In the genomic region with DNA sequence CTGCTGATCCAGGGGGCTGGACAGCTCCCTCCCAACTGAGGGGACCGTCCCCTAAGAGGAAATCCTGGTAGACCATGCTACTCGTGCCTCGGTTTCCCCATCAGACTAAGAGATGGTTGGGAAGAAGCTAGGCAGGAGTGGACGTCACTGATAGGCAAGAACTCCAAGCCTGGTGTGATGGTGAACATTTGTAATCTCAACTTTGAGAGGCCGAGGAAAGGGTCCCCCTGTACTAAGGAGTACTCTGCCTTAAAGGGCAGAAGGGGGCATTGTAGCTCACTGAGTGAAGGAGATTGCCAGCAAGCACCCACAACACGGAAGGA, we compare ENCODE assay signal across 10 mouse cellular contexts. TPM values are rescaled to one million over a fixed set of nuclear protein-coding genes. Genes with fewer than 3 reads are reported as not detected.
DNase-seq lines count a peak whose midpoint lies in the region; ATAC-seq and TF ChIP-seq lines count a peak whose summit lies in the region.
"Had no signal": no experiment of that assay in that cellular context is flagged by ENCODE, and none has a peak within 500 bp of the region (broad histone marks: within the 10 kb centered on the region; RNA-seq: fewer than 3 reads in every experiment).

No protein-coding gene starts in this region.

- intact Hi-C loops in heart, postnatal 25 days (cut with DNase I) = no loop called here

- no peaks in the 10 kb centered on the region for H3K36me3 ChIP-seq in heart, embryonic 13.5 days
- H3K36me3 ChIP-seq in megakaryocyte, embryonic 14.5 days (replicated peaks; ENCODE audit: low read length) = no peaks in the 10 kb centered on the region
- H3K36me3 ChIP-seq in hindbrain, postnatal 0 days (ENCODE audit: insufficient read depth, low read length) = no peaks in the 10 kb centered on the region
- H3K36me3 ChIP-seq in neural tube, embryonic 13.5 days = no peaks in the 10 kb centered on the region
- H3K36me3 ChIP-seq: limb, embryonic 15.5 days had no signal

- H3K4me2 ChIP-seq in heart, embryonic 13.5 days = peak overlapping the region; percentile 77
- peak overlapping the region; percentile 49 for H3K4me2 ChIP-seq in hindbrain, postnatal 0 days (ENCODE audit: low read depth, low read length)
- no peak overlapping the region for H3K4me2 ChIP-seq in neural tube, embryonic 13.5 days

- H3K4me3 ChIP-seq in heart, embryonic 13.5 days = peak overlapping the region; percentile 52
- H3K4me3 ChIP-seq in megakaryocyte, embryonic 14.5 days (replicated peaks) = peak overlapping the region; percentile 89
- H3K4me3 ChIP-seq in hindbrain, postnatal 0 days (ENCODE audit: low read length) = peak overlapping the region; percentile 26; the same call in 1 of the 2 replicates
- no peak overlapping the region for H3K4me3 ChIP-seq in neural tube, embryonic 13.5 days

- WGBS in heart, embryonic 13.5 days = 9% methylated on average over 6 of the region's 6 CpGs
- 13% methylated on average over 6 of the region's 6 CpGs for WGBS in hindbrain, postnatal 0 days
- 13% methylated on average over 6 of the region's 6 CpGs for WGBS in neural tube, embryonic 13.5 days

- H3K9me3 ChIP-seq in heart, embryonic 13.5 days = no peaks in the 10 kb centered on the region
- no peaks in the 10 kb centered on the region for H3K9me3 ChIP-seq in megakaryocyte, embryonic 14.5 days
- no peaks in the 10 kb centered on the region for H3K9me3 ChIP-seq in hindbrain, postnatal 0 days (ENCODE audit: low read length)
- no peaks in the 10 kb centered on the region for H3K9me3 ChIP-seq in neural tube, embryonic 13.5 days
- H3K9me3 ChIP-seq: limb, embryonic 15.5 days had no signal

- peaks cover 49% of the 10 kb centered on the region for H3K4me1 ChIP-seq in heart, embryonic 13.5 days
- peaks cover 76% of the 10 kb centered on the region for H3K4me1 ChIP-seq in megakaryocyte, embryonic 14.5 days
- no peaks in the 10 kb centered on the region for H3K4me1 ChIP-seq in hindbrain, postnatal 0 days (ENCODE audit: insufficient read depth, low read length)
- peaks cover 55% of the 10 kb centered on the region for H3K4me1 ChIP-seq in neural tube, embryonic 13.5 days (replicated peaks)

- DNase-seq in heart, postnatal 25 days (ENCODE audit: low spot score) = no peak
- DNase-seq in hindbrain, postnatal 0 days (ENCODE audit: low spot score) = no peak
- DNase-seq in cerebellum, adult 9-10 months = no peak
- no peak for DNase-seq in right cerebral cortex, adult 2 months (ENCODE audit: low spot score in 2 of 2)
- DNase-seq: gastrocnemius, postnatal 25 days had no signal

- ATAC-seq in heart, embryonic 13.5 days (ENCODE audit: extremely low read depth, insufficient number of reproducible peaks, low FRiP score, low TSS enrichment) = no peak
- no peak for ATAC-seq in megakaryocyte, adult 5-6 weeks (ENCODE audit: poor library complexity, severe bottlenecking)
- ATAC-seq in hindbrain, postnatal 0 days = no peak
- ATAC-seq in neural tube, embryonic 13.5 days (ENCODE audit: low read depth) = no peak

- no peak for TF ChIP-seq CTCF in hindbrain, postnatal 0 days (IDR thresholded peaks at IDR 0.05; ENCODE audit: low read depth)

- peak overlapping the region; percentile 73 for H3K9ac ChIP-seq in heart, embryonic 13.5 days
- H3K9ac ChIP-seq in hindbrain, postnatal 0 days (replicated peaks; ENCODE audit: low read length) = peak overlapping the region; percentile 52; the same call in 1 of the 2 replicates
- H3K9ac ChIP-seq in neural tube, embryonic 13.5 days = peak overlapping the region; percentile 53

- H3K27me3 ChIP-seq in heart, embryonic 13.5 days (replicated peaks) = peaks cover 62% of the 10 kb centered on the region
- peaks cover 51% of the 10 kb centered on the region for H3K27me3 ChIP-seq in megakaryocyte, embryonic 14.5 days (replicated peaks)
- peaks cover 24% of the 10 kb centered on the region for H3K27me3 ChIP-seq in hindbrain, postnatal 0 days (ENCODE audit: insufficient read depth, low read length)
- H3K27me3 ChIP-seq in neural tube, embryonic 13.5 days = peaks cover 61% of the 10 kb centered on the region

- H3K27ac ChIP-seq in heart, embryonic 13.5 days (replicated peaks) = no peak overlapping the region
- H3K27ac ChIP-seq in hindbrain, postnatal 0 days = no peak overlapping the region
- H3K27ac ChIP-seq in neural tube, embryonic 13.5 days (replicated peaks) = no peak overlapping the region
- H3K27ac ChIP-seq: limb, embryonic 15.5 days had no signal

RNA-seq across cellular contexts. Expression of gene Fosb, which starts 4.5 kb away (rescaled TPM):
- 0.14 and 0.16 TPM in 2 replicates for polyA plus RNA-seq in heart, embryonic 13.5 days (2015; fragmentation: Nextera tagmentation; extraction: Ambion mirVana)
- total RNA-seq in heart, postnatal 25 days (2021) = under 1 TPM; 0.59 to 0.81 TPM
- 12.9 and 33.1 TPM in 2 replicates for polyA plus RNA-seq in megakaryocyte, embryonic 14.5 days (2012; ENCODE audit: insufficient read depth, low replicate concordance)
- total RNA-seq in megakaryocyte, adult 5-6 weeks (2015) = 24.0 and 25.4 TPM in 2 replicates
- total RNA-seq in megakaryocyte, adult 5-6 weeks (2017) = 26.9 and 30.4 TPM in 2 replicates
- total RNA-seq in hindbrain, postnatal 0 days (2014; rRNA removed) = 0.31 and 1.0 TPM in 2 replicates
- polyA plus RNA-seq in hindbrain, postnatal 0 days (2015; fragmentation: Nextera tagmentation; extraction: Ambion mirVana) = 0.09 and 0.11 TPM in 2 replicates
- 0.06 and 0.19 TPM in 2 replicates for polyA plus RNA-seq in neural tube, embryonic 13.5 days (2015; fragmentation: Nextera tagmentation; extraction: Ambion mirVana)

RNA-seq across cellular contexts. Expression of gene Rtn2, which starts 22.9 kb away (rescaled TPM):
- polyA plus RNA-seq in heart, embryonic 13.5 days (2015; fragmentation: Nextera tagmentation; extraction: Ambion mirVana) = 26.1 and 29.3 TPM in 2 replicates
- 100 to 1,000 TPM; 124 to 136 TPM for total RNA-seq in heart, postnatal 25 days (2021)
- polyA plus RNA-seq in megakaryocyte, embryonic 14.5 days (2012; ENCODE audit: insufficient read depth, low replicate concordance) = 6.1 and 8.4 TPM in 2 replicates
- 0.48 TPM in 1 of 2 replicates, not detected in the other for total RNA-seq in megakaryocyte, adult 5-6 weeks (2015)
- not detected in 2 replicates for total RNA-seq in megakaryocyte, adult 5-6 weeks (2017)
- total RNA-seq in hindbrain, postnatal 0 days (2014; rRNA removed) = 151 and 155 TPM in 2 replicates
- 98.4 and 101 TPM in 2 replicates for polyA plus RNA-seq in hindbrain, postnatal 0 days (2015; fragmentation: Nextera tagmentation; extraction: Ambion mirVana)
- 103 and 117 TPM in 2 replicates for polyA plus RNA-seq in neural tube, embryonic 13.5 days (2015; fragmentation: Nextera tagmentation; extraction: Ambion mirVana)

RNA-seq across cellular contexts. Expression of gene Ppm1n, which starts 25.5 kb away (rescaled TPM):
- not detected in 2 replicates for polyA plus RNA-seq in heart, embryonic 13.5 days (2015; fragmentation: Nextera tagmentation; extraction: Ambion mirVana)
- not detected for total RNA-seq in heart, postnatal 25 days (2021)
- polyA plus RNA-seq in megakaryocyte, embryonic 14.5 days (2012; ENCODE audit: insufficient read depth, low replicate concordance) = not detected in 2 replicates
- not detected in 2 replicates for total RNA-seq in megakaryocyte, adult 5-6 weeks (2015)
- not detected in 2 replicates for total RNA-seq in megakaryocyte, adult 5-6 weeks (2017)
- total RNA-seq in hindbrain, postnatal 0 days (2014; rRNA removed) = 2.1 and 2.9 TPM in 2 replicates
- polyA plus RNA-seq in hindbrain, postnatal 0 days (2015; fragmentation: Nextera tagmentation; extraction: Ambion mirVana) = 2.0 and 2.5 TPM in 2 replicates
- 0.41 and 0.59 TPM in 2 replicates for polyA plus RNA-seq in neural tube, embryonic 13.5 days (2015; fragmentation: Nextera tagmentation; extraction: Ambion mirVana)
- total RNA-seq: gastrocnemius, postnatal 25 days had no signal

RNA-seq across cellular contexts. Expression of gene Vasp, which starts 33.8 kb away (rescaled TPM):
- 81.2 and 81.7 TPM in 2 replicates for polyA plus RNA-seq in heart, embryonic 13.5 days (2015; fragmentation: Nextera tagmentation; extraction: Ambion mirVana)
- total RNA-seq in heart, postnatal 25 days (2021) = 10 to 100 TPM; 35.7 to 39.4 TPM
- 828 and 2,423 TPM in 2 replicates for polyA plus RNA-seq in megakaryocyte, embryonic 14.5 days (2012; ENCODE audit: insufficient read depth, low replicate concordance)
- total RNA-seq in megakaryocyte, adult 5-6 weeks (2015) = 122 and 129 TPM in 2 replicates
- total RNA-seq in megakaryocyte, adult 5-6 weeks (2017) = 180 and 227 TPM in 2 replicates
- total RNA-seq in hindbrain, postnatal 0 days (2014; rRNA removed) = 62.6 and 68.3 TPM in 2 replicates
- 35.5 and 37.0 TPM in 2 replicates for polyA plus RNA-seq in hindbrain, postnatal 0 days (2015; fragmentation: Nextera tagmentation; extraction: Ambion mirVana)
- 41.2 and 46.3 TPM in 2 replicates for polyA plus RNA-seq in neural tube, embryonic 13.5 days (2015; fragmentation: Nextera tagmentation; extraction: Ambion mirVana)

RNA-seq across cellular contexts. Expression of gene Ercc1, which starts 39.2 kb away (rescaled TPM):
- polyA plus RNA-seq in heart, embryonic 13.5 days (2015; fragmentation: Nextera tagmentation; extraction: Ambion mirVana) = 62.6 and 62.7 TPM in 2 replicates
- total RNA-seq in heart, postnatal 25 days (2021) = 10 to 100 TPM; 40.7 to 45.1 TPM
- 36.5 and 52.2 TPM in 2 replicates for polyA plus RNA-seq in megakaryocyte, embryonic 14.5 days (2012; ENCODE audit: insufficient read depth, low replicate concordance)
- 18.9 and 26.4 TPM in 2 replicates for total RNA-seq in megakaryocyte, adult 5-6 weeks (2015)
- total RNA-seq in megakaryocyte, adult 5-6 weeks (2017) = 17.5 and 21.4 TPM in 2 replicates
- 44.1 and 46.1 TPM in 2 replicates for total RNA-seq in hindbrain, postnatal 0 days (2014; rRNA removed)
- polyA plus RNA-seq in hindbrain, postnatal 0 days (2015; fragmentation: Nextera tagmentation; extraction: Ambion mirVana) = 69.0 and 74.2 TPM in 2 replicates
- 90.7 and 96.1 TPM in 2 replicates for polyA plus RNA-seq in neural tube, embryonic 13.5 days (2015; fragmentation: Nextera tagmentation; extraction: Ambion mirVana)

Comparison
In these comparisons a context has a peak if more than half of its experiments do, and no peak if none do; other contexts are left out.
1. RNA of gene Fosb, which starts 4.5 kb away (polyA plus RNA-seq): 12.9 to 33.1 TPM in megakaryocyte, embryonic 14.5 days; 0.14 to 0.16 TPM in heart, embryonic 13.5 days, 0.09 to 0.11 TPM in hindbrain, postnatal 0 days and 0.06 to 0.19 TPM in neural tube, embryonic 13.5 days; every median in the first group is over 10 times any median in the second.
2. Peak in every context shown above with its lines, with median percentiles within 50 percentile points of each other: H3K9ac ChIP-seq.